Mouse (Mus musculus) ovary, postnatal 14 days (tissue): ENCODE measurements at regions not wholly inside any gene's neighbourhood (a gene's known extent, or its start where the extent isn't known, plus 50 kb on each side); places are given as distances from the start of the nearest gene placed in this dataset.

ENCODE experiments used
- DNase-seq: peaks from one replicate; pipeline ENCODE4 v3.0.0; 2022; ENCODE audit warnings: low spot score

DNA sequence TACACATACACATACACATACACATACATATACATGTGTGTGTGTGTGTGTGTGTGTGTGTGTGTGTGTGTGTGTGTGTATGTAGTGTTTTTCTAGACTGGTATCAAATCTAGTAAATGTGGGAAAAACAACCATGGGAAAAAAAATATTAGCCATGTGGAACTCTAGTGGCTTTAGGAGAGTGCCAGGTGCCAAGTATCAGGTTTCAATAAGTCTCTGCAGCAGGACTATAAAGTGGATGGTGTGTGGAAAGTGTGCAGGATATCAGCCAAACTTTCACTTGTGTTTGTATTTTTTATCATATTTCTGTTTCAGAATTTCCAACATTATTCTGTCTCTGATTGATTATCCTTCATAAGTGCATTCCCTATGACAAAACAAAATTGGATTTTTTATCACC, 653.3 kb upstream of the Fam98a start:
- DNase-seq: no peak

DNA sequence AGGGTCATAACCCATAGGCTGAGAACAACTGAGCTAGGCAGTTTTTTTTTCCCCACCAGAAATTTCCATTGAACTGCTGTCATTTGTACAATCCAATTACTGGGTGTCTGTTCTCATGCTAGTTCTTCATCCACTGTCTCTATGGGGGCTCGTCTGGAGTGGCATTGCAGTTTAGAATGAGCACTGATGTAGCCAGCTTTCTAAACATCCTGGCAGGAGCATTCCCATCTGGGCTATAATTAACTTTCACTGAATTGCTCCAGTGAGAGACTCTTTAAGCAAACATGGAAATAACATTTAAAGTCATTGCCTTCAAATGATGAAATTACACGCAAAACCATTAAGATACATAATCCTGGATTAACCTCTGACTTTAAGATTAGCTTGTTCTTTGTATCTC, 633.1 kb upstream of the Fam98a start:
- no peak for DNase-seq

DNA sequence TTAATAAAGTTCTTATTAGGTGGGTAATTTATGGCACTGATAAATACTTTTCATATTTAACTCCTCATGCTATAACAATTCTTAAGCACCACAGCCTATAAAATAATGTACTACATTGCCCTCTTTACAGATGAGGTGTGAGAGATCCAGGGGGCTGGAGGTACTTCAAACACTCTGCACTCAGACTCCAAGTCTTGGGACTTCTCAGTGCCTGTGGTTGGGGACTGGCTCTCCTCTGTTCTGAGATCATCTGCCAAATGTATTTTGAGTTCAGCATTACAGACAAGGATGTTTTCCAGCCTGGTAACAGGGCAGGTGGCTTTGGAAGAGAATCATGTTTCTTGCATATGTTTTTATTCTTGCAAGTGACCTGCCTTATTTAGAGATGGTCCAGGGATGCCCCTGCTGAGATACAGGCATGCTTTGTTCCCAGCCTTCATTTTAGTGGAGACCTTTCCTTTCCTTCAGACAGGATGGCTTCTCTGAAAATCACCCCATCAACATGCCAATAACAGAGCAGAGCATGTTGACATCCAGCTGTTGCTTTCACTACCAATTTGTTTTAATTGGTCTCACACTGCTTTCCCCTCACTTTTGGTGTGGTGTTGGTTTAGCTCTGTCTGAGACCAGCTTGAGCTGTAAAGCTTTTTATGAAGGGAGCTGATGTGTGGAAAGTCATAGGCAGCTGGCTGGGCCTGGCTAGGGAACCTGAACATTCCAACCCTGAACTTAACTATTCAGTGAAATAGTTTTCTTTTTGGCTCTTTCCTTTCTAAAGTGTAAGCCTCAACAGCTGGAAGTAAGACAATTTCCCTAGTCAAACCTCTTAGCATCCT, 585.1 kb upstream of the Fam98a start:
- no peak for DNase-seq

DNA sequence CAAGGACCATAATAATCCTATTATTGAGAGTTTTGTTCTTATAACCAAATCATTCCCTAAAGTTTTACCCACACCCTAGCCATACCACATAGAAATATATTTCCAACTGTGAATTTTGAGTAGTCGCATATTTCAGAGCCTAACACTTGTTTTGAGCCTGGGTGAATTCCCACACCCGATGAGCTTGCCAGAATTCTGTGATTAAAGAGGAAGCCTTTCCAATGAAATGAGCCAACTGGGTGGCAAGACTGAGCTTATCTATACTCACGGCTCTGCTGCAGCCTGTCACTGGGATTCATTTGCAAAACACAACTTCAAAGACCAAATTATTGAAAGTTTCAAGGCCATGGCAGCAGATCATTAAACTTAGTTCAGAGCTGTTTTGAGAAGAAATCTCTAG, 582.3 kb upstream of the Fam98a start:
- DNase-seq: no peak

DNA sequence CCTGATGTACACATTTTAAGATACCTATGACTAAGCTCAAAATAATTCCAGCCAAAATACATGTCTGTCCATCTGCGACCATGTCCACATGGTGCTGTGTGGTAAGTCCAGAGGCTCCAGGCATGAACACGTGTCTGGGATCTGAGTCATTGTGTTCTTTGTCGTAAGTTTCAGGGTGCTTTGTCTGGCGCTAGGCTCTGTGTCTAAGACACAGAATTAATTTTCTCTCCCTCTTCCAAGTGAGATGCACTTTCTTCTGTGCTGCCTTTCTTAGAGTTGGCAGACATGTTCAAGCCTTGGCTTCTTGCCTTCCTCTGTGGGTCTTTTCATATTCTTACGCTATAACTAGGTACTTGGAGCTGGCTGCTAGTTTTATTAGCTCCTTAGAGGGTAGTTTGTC, 573.5 kb upstream of the Fam98a start:
- no peak for DNase-seq

DNA sequence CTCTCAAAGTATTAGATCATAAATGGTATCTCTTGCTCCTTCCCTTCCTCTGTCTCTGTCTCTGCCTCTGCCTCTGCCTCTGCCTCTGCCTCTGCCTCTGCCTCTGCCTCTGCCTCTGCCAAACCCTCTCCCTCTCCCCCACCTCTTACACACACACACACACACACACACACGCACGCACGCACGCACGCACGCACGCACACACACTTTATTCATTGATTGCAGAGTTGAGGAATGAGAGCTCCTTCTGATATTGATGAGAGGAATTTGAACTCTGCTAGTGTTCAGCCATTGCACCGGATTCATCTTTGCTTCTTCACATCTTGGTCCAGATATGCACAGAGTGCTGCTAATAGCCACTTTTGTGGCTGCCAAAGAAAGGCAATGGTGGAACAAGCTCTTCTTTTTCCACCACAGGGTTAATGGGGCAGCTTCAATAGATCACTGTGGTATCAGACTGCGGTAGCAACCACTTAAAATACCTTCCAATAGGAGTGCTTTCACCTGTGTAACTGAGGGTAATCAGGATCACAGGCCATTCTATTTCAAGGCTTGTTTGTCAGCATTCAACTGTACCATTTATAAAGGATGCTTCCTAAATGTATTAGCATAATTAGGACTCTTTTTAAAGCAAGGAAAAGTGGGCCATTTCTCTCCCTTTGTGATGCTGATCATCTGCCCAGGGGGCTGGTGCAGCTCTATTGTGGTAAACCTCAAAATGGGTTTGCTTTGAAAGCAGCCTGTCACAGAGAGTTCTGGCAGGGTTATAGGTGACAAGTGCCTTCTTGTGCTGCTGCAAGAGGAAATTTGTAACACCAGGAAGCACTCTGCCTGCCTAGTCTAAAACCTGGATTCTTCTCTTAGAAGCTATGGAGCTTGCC, 559.8 kb upstream of the Fam98a start:
- no peak for DNase-seq

DNA sequence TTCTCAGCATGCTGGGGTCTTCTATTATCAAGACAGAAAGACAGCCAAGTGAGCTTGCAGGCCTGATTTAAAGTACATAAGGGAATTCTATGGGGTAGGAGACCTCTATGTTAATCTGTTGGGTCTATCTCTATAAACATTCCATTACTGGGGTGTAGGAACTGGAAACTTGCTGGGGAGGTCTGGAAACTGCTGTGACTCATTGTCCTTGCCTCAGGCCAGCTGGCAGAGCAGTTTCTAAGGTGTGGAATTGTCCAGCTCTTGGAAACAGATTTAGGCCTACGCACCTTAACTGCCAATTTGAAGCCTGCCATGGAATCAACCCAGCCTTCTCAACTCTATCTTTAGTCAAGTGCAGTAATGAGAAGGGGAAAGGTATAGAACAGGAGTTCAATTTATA, 559.1 kb upstream of the Fam98a start:
- no peak for DNase-seq

DNA sequence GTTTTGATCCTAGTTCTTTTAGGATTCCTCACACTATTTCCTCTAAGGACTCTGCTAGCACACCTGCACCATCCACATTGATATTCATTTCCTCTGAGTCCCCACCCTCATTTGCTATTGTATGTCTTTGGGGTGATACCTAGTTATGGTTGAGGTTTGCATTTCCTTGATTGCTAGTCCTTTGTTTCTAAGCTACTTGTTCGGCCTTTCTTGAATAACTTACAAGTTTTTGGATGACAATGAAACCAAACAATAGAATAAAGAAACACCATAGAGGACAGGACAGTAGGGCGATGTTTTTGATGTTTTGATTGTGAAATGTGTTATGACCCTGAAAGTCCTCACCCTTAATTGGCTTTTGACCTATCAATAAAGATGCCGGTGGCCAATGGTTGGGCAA, 531.8 kb upstream of the Fam98a start:
- DNase-seq: no peak

DNA sequence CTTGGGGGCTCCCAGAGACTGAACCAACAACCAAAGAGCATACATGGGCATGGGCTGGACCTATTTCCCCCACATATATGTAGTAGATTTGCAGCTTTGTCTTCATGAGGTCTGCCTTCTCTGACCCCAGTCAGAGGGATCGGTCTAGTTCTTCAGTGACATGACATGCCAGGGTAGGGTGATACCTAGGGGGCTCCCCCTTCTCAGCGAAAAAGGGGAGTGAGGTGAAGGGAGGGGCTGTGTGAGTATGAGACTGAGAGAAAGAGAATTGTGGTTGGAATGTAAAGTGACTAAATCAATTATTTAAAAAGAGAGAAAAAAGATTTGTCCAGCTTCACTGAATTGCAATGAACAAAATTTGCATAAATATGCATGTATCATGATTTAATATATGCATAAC, 530.0 kb upstream of the Fam98a start:
- DNase-seq: no peak

DNA sequence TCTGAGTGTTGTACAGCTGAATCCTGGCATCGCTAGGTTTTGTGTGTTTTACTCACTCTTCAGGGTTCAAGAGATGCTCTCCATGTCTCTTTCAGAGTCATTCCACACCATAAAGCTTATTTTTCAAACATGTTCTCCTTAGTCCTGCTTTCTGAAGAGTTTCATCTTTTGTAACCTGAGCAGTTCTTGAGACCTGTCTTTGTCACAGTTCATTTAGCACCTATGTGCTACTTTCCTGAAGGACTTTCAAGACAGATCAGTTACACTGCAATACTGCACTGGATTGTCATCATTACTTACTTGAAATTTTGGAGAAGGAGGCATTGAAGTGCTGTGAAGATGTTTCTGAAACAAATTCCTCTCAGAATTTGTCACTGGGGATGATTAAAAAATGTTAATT, 494.7 kb upstream of the Fam98a start:
- DNase-seq: no peak

DNA sequence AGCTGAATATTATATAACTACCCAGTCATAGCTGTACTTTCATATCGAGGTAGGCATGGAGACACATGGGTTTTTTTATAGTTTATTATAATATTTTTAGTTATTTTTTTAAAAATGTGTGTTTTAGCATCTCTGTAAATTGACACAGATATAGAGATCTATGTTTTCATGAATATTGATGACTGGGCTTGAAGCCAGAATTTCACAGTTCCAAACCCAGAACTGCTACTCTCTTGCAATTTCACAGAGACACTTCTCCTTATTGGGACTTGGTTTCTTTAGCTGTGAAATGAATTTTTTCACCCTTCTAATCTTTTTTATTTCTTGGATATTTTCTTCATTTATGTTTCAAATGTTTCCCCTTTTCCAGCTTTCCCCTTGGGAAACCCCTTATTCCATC, 481.0 kb upstream of the Fam98a start:
- no peak for DNase-seq

DNA sequence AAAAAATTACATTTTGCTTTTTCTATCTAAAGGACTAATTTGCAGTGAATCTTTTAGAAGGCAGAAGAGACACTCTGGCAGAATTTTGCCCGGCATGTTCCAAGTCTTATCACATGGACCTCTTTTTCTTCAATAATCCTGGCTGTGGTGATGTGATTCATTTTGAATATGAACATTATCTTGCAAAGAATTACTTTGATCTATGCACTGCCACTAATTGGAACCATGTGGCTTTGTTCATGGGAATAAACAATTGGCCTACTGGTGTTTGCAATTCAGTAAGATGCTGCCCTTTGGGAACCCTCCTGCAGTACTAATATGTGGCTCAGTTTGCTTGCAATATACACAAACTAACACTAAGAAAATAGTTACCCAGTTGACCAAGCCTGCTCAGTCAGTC, 456.3 kb upstream of the Fam98a start:
- no peak for DNase-seq

DNA sequence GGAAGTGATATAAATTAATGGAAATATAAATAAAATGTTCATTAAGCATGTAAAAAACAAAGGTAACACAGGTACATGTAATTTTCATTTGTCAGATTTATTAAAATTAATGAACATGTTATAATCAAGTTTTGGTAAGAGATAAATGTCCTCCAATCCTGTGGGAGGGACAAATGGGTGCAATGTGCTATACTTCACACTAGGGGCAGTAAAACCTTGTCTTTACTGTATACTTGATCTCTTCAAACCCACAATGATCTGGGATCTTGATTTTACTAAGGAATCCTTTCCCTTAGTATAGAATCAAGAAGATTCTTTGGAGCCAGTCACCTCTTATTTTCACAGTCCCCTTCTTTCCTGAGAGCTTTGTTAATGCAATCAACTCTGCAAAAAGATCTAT, 451.1 kb upstream of the Fam98a start:
- no peak for DNase-seq

DNA sequence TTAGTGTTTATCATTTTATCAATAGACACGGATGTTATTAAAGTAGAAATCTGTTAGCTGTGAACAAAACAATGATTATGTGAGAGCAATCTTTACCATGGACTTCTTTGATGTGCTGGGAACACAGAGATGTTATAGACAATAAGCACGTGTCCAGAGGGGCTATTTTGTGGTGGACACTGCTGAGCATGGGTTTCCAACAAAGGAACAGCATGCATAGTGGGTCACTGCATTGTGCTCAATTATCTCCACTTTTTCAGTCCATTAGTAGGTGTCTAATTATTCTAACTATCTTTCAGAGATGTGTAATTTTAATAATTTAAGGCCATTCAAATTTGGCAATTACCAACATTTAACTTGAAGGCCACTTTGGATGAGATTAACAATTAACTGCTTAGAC, 409.6 kb upstream of the Fam98a start:
- DNase-seq: no peak

DNA sequence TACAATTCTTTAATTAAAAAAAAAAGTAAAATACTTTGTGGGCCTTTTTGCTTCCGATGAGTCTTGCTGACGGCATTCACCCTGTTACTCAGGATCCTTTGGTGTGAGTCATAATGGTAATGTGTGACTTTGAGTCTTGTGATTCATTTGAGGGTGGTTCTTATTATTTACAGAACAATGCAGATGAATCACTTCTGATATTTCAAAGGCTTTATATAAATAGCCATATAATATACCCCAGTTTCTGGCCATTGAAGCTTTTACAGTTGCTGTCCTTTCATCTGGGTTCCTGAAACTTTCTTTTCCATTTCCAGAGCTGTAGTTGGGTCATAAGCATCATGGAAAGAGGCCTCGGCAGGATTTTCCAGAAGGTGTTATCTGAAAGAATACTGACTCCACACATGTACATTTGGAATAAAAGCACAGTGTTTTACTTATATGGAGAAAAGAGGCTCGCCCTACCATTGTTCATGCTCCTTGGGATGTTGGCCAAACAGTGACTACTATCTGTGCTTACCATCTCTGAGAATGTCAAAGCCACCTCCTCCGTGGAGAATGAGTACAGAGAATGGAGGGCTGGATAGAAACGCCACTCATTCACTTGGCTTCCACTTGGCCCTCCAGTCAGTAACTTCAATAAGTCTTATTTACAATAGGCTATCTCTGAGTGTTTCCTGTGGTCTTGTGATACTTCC, 385.1 kb upstream of the Fam98a start:
- DNase-seq: no peak

DNA sequence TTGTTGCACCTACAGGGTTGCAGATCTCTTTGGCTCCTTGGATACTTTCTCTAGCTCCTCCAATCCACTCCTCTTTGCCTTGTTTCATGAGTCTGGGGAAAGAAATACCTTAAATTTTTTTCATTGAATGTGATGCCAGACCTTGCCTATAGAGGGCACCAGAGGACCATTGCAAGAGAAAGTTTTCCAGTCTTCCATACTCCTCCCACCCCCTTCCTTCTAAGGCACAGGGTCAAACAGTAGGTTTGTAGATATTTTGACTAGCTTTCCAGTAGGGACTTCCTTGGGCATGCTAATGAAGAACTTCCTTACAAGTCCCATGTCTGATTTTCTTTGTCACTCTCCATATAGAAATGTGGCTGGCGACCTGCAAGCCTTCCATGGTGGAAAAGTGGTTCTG, 379.3 kb upstream of the Fam98a start:
- DNase-seq: peak; percentile 36

DNA sequence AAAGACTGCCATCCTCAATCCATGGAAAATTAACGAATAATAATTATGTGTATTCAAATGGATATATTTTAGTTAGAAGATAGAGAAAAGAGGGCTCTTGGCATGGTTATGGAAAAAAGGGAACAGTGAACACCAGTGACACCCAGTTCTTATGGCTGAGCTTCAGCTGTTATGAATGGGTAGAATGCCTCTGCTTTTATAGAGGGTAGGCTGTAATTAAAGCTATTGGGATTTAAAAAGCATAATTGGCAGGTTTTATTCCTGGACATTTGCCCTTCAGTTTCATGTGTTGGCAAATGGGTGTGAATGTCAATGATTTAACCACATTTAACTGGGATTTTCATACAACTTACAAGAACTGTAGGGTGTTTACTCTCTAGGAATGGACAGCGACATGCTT, 368.5 kb upstream of the Fam98a start:
- DNase-seq: no peak

DNA sequence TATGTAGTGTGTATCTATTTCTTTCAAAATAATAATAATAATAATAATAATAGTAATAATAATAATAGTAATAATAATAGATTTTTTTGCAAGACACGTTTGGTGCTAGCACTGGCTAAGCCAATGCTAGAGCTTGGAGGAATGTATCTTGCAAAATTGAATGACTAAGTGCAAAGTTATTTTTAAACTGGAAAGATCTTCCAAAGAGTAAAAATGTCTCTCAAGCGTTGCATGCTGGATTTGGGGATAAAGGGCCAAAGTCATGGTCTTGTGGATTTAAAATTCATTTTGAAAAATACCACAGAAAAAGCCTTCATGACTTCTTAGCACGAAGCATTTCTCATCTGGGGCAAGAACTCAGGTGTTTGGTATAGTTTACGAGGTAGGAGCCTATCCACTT, 365.3 kb upstream of the Fam98a start:
- no peak for DNase-seq

DNA sequence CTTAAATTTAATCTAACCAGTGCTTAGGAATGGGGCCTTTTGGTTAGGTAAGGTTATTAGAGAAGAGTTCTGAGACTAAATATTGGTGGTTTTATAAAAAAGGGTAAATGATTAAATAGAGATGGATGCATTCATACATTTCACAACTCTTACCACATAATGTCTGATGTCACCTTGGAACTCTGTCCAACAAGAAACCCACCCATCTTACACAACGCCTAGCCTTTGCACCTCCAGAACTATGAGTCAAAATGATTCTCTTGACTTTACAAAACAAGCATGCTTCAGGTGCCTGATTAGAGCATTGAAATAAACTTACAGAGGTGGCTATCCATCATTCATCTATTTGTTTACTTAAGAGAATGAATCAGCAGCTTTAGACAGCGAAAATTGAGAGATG, 364.8 kb upstream of the Fam98a start:
- no peak for DNase-seq

DNA sequence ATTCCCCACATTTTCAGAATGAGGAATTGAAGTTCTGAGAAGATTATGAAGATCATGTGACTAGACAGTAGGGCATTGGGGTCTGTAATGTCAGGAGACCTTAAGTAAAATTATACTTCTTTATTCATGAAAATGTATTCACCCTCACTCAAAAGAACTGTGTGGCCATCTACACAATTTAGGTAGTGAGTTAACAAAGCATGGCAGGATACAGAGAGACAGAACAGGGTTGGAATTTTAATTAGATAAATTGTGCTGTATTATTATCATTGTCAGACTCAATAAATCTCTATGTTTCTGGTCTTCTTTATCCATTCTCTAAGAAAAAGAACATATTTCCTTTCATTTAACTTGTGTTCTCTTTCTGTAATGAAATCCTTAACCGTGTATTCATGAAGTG, 363.5 kb upstream of the Fam98a start:
- DNase-seq: no peak

DNA sequence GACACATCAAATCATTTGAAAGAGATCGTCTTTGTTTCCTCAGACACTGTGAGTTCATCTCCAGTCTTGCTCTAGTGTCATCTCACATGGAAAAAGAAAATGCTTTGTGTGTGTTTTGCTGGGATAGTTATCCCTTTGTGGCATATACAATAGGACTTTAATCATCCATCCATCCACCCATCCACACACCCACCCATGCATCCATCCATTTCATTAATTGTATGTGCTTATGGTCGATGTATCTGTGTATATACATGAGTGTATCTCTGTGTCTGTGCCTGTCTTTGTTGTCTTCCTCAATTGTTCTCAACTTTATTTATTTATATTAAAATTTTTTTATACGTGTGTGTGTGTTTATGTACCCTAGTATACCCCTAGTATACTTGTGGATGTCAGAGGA, 355.3 kb upstream of the Fam98a start:
- no peak for DNase-seq

DNA sequence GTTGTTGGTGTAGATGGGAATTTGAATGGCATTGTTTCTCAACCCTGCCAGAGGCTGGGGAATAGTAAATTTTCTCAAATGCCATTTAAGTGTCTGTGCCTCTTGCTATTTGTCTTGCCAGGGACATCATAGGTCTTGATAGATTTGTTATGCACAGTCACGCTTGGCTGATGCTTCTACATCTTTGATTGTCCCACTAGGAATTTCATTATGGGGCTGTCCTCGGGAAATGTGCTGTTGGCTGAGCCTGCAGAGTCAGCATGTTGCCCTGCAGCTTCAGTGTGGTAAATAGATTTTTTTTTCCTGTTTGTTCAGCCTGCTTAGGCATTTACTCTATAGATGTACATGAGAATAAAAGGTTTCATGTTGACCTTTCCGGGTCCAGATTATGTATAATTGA, 354.9 kb upstream of the Fam98a start:
- no peak for DNase-seq

DNA sequence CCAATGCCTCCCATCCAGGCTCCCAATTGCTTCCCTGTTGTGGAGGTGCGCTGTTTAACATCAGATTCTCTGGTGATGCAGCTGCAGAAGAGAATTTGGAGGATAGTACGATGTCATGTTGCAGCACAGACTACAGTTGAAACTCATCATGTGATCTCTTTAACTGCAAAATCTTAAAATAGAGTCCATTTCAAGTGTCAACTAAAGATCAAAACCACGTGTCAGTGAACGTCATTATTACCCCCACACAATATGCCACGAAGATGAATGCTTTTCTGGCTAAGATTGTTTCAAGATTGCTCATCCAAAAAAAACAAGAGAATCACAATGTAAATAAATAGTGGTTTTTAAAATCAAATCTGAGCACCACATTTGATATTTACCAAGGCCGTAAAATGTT, 343.7 kb upstream of the Fam98a start:
- DNase-seq: no peak
